Mouse (Mus musculus): ENCODE data around the gene Cyp2s1. TPM values are rescaled to one million over a fixed set of nuclear protein-coding genes. Genes with fewer than 3 reads are reported as not detected.

The Cyp2s1 gene
- 1 to 10 TPM; 3.2 to 3.9 TPM for total RNA-seq (2021)
- long read RNA-seq, experiment 1, partial matches to known transcripts: 0 of 3 reads
- long read RNA-seq, experiment 1, other reads (novel, unspliced or antisense): 1 of 3 reads
- long read RNA-seq, experiment 2, partial matches to known transcripts: 2 of 4 reads
- long read RNA-seq, experiment 2, other reads (novel, unspliced or antisense): 0 of 4 reads

GRCm38 (mm10) chr7:25816241-25816919 is at the start of gene Cyp2s1:
Gene Cyp2s1, minus strand, starts transcription at chr7:25816913.
- DNase-seq: no peak

GRCm38 (mm10) chr7:25864861-25865260 is 48.1 kb upstream of the Cyp2s1 start:
- DNase-seq: no peak

- DNase-seq: peak; percentile 58
Observed at GRCm38 (mm10) chr7:25863756-25864155, 47.0 kb upstream of the Cyp2s1 start.

GRCm38 (mm10) chr7:25862365-25862764 is 45.7 kb upstream of the Cyp2s1 start:
- no peak for DNase-seq

- peak; percentile 25 for DNase-seq
Observed at GRCm38 (mm10) chr7:25859962-25860870, 43.5 kb upstream of the Cyp2s1 start.

GRCm38 (mm10) chr7:25855082-25855481 is 38.4 kb upstream of the Cyp2s1 start:
- DNase-seq: peak; percentile 85

GRCm38 (mm10) chr7:25848444-25848812 is 31.7 kb upstream of the Cyp2s1 start:
- DNase-seq: peak; percentile 20

GRCm38 (mm10) chr7:25847722-25848443 is 31.2 kb upstream of the Cyp2s1 start:
- peak; percentile 94 for DNase-seq

GRCm38 (mm10) chr7:25844885-25845284 is 28.2 kb upstream of the Cyp2s1 start:
- DNase-seq: no peak

GRCm38 (mm10) chr7:25844423-25844822 is 27.7 kb upstream of the Cyp2s1 start:
- DNase-seq: no peak

GRCm38 (mm10) chr7:25843492-25843891 is 26.8 kb upstream of the Cyp2s1 start:
- DNase-seq: no peak

- no peak for DNase-seq
Observed at GRCm38 (mm10) chr7:25840908-25841307, 24.2 kb upstream of the Cyp2s1 start.

- no peak for DNase-seq
Observed at GRCm38 (mm10) chr7:25835188-25835891, 18.6 kb upstream of the Cyp2s1 start.

GRCm38 (mm10) chr7:25831557-25832530 is 15.1 kb upstream of the Cyp2s1 start:
- DNase-seq: no peak

- no peak for DNase-seq
Observed at GRCm38 (mm10) chr7:25830251-25830650, 13.5 kb upstream of the Cyp2s1 start.

GRCm38 (mm10) chr7:25827199-25827598 is 10.5 kb upstream of the Cyp2s1 start:
- DNase-seq: peak; percentile 70

GRCm38 (mm10) chr7:25826029-25826428 is 9.3 kb upstream of the Cyp2s1 start:
- no peak for DNase-seq

GRCm38 (mm10) chr7:25825043-25825442 is 8.3 kb upstream of the Cyp2s1 start:
- DNase-seq: no peak

- no peak for DNase-seq
Observed at GRCm38 (mm10) chr7:25815571-25815970, 1.1 kb downstream of the Cyp2s1 start.

- no peak for DNase-seq
Observed at GRCm38 (mm10) chr7:25814711-25815110, 2.0 kb downstream of the Cyp2s1 start.
